Mouse (Mus musculus) limb, embryonic 13.5 days (tissue): ENCODE results near the gene Gm17428. TPM values are rescaled to one million over a fixed set of nuclear protein-coding genes. Genes with fewer than 3 reads are reported as not detected.
A peak's percentile ranks its signal among the peaks of the same experiment; 100 is the strongest.

Source experiments
- ATAC-seq: fragments of 200-750 bp; cut with Nextera tagmentation; 2 replicates; pipeline ENCODE4 v1.8.0; 2017; ENCODE audit warnings: low read depth, moderate number of reproducible peaks, moderate TSS enrichment; ENCODE audit not compliant: low FRiP score
- H3K27ac ChIP-seq: fragments of 300-500 bp; sonication (generic); 2 replicates; pipeline ENCODE4 v1.5.1; 2015; ENCODE audit warnings: inconsistent platforms, mild to moderate bottlenecking, moderate library complexity
- H3K27me3 ChIP-seq: fragments of 300-500 bp; sonication (generic); 2 replicates; pipeline ENCODE4 v1.6.1; 2015; ENCODE audit warnings: mild to moderate bottlenecking, inconsistent platforms
- H3K36me3 ChIP-seq: fragments of 300-500 bp; sonication (generic); 2 replicates; pipeline ENCODE4 v1.6.1; 2015; ENCODE audit warnings: inconsistent platforms, mild to moderate bottlenecking, moderate library complexity
- H3K4me1 ChIP-seq: fragments of 300-500 bp; sonication (generic); 2 replicates; pipeline ENCODE4 v1.6.1; 2015; ENCODE audit warnings: inconsistent platforms
- H3K4me2 ChIP-seq: fragments of 300-500 bp; sonication (generic); replicated peaks from 2 replicates; pipeline ENCODE4 v1.6.1; 2015; ENCODE audit warnings: inconsistent platforms, mild to moderate bottlenecking, moderate library complexity
- H3K4me3 ChIP-seq: fragments of 300-500 bp; sonication (generic); 2 replicates; pipeline ENCODE4 v1.5.1; 2015; ENCODE audit warnings: moderate library complexity, mild to moderate bottlenecking, inconsistent platforms
- H3K9ac ChIP-seq: fragments of 300-500 bp; sonication (generic); 2 replicates; pipeline ENCODE4 v1.6.1; 2015; ENCODE audit warnings: mild to moderate bottlenecking, inconsistent platforms
- H3K9me3 ChIP-seq: fragments of 300-500 bp; sonication (generic); 2 replicates; pipeline ENCODE4 v1.6.1; 2016; ENCODE audit warnings: inconsistent platforms
- WGBS: fragments of 180-500 bp; shearing (Covaris S2); methylation state at CpG from one replicate; pipeline ENCODE4 v1.1.7; 2015; 5-methylcytosine and 5-hydroxymethylcytosine counted together
- polyA plus RNA-seq: library from polyadenylated mRNA; unstranded; fragments of >200 nt; fragmentation: Nextera tagmentation; extraction: Ambion mirVana; gene quantifications from 2 replicates; pipeline ENCODE4 v1.2.1, GENCODE M21; 2015

Gm17428 gene
- polyA plus RNA-seq, 1 experiment from 2014 or later = not detected

DNA sequence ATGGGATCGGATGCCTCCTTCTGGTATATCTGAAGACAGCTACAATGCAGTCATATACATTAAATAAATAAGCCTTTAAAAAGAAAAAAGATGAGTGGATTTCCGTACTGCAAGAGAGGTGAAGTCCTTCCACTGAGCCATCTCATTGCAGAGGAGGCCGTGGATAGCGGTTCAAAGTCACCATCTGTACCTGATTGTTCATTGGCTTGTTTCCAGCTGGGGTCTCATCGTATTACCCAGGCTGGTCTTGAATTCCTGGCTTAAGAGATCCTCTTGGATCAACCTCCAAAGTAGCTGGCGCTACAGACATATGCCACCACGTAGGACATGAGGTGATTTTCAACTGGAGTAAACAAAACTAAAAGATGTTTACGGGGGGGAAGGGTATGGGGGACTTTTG lies 29.2 kb downstream of the Gm17428 start:
- Histone ChIP-seq H3K4me2 (no peak overlapping the region), H3K9me3 (peaks cover 3% of the 10 kb centered on the region; the same call in 1 of the 2 replicates), H3K36me3 (no peaks in the 10 kb centered on the region), H3K27ac (no peak overlapping the region), H3K4me1 (no peaks in the 10 kb centered on the region), H3K9ac (no peak overlapping the region), H3K27me3 (no peaks in the 10 kb centered on the region), H3K4me3 (no peak overlapping the region)
- WGBS = 71% methylated on average over 8 of the region's 8 CpGs
- no peak for ATAC-seq

- Histone ChIP-seq H3K36me3 (no peaks in the 10 kb centered on the region), H3K27ac (no peak overlapping the region)
- 64% methylated on average over 3 of the region's 3 CpGs for WGBS
These were observed 29.8 kb downstream of the Gm17428 start for GRCm38 (mm10) chr14:55006541-55006940.

DNA sequence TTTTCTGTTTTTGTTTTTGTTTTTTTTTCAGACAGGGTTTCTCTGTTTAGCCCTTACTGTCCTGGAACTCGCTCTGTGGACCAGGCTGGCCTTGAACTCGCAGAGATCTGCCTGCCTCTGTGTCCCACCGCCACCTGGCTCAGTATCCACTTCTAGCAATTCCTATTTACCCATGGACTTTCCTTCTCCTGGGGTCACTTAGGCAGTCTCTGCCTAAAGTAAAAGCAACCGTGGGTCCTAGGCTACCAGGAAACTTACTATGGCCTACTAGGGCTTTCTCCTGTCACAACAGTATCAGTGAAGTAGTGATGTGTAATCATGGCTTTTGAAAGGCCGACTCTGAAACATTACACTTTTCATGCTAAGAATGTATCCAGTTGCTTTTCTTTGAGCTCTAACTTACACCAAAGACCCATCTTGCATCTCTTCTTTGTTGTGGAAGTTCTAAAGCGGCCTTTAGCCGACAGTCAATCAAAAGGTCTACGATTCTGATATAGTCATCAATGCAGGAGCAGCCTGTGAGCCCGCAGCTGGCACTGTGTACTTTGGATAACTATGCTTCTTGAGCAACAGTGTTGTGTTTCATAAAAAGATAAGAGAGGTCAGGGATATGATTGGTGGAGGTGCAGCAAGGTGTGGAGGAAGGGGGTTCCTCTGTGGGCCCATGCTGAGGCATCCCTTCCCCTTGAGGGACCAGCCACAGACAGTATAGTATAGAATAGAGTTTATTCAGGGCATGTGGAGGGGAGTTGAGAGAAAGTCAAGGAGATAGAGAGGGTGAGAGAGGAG lies 30.6 kb downstream of the Gm17428 start:
- no peak for ATAC-seq
- no peaks in the 10 kb centered on the region for H3K27me3 ChIP-seq
- H3K4me2 ChIP-seq = no peak overlapping the region
- WGBS = 84% methylated on average over 9 of the region's 9 CpGs
- no peak overlapping the region for H3K9ac ChIP-seq
- no peaks in the 10 kb centered on the region for H3K9me3 ChIP-seq
- no peak overlapping the region for H3K27ac ChIP-seq
- H3K4me1 ChIP-seq = no peaks in the 10 kb centered on the region
- H3K4me3 ChIP-seq = no peak overlapping the region
- H3K36me3 ChIP-seq = no peaks in the 10 kb centered on the region

More at GRCm38 (mm10) chr14:55006541-55006940, 29.8 kb downstream of the Gm17428 start:
- no peaks in the 10 kb centered on the region for H3K27me3 ChIP-seq
- H3K9me3 ChIP-seq = no peaks in the 10 kb centered on the region
- H3K4me2 ChIP-seq = no peak overlapping the region
- no peak for ATAC-seq
- no peak overlapping the region for H3K9ac ChIP-seq
- H3K4me1 ChIP-seq = no peaks in the 10 kb centered on the region
- no peak overlapping the region for H3K4me3 ChIP-seq

- ATAC-seq = no peak
- Histone ChIP-seq H3K36me3 (no peaks in the 10 kb centered on the region), H3K4me3 (no peak overlapping the region), H3K4me1 (no peaks in the 10 kb centered on the region), H3K9ac (no peak overlapping the region), H3K9me3 (no peaks in the 10 kb centered on the region), H3K27ac (no peak overlapping the region), H3K27me3 (no peaks in the 10 kb centered on the region), H3K4me2 (no peak overlapping the region)
- 84% methylated on average over 8 of the region's 8 CpGs for WGBS
These were observed 31.7 kb downstream of the Gm17428 start for GRCm38 (mm10) chr14:55008417-55008816.

DNA sequence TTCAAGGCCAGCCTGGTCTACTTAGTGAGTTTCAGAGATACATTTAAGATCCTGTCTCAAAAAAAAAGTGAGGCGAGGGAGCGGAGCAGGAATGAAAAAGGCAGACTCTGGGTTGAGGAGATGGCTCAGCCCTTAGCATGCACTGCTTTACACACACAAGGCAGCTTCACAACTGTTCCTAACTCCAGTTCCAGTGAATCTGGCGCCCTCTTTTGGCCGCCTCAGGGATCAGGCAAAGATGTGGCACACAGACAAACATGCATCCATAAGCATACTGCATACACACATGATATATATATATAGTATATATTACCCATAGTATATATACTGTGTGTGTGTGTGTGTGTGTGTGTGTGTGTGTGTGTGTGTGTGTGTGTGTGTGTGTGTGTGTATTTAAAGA lies 34.4 kb downstream of the Gm17428 start:
- H3K4me1 ChIP-seq = 0 out of 2 replicates have a peak, but pooled peaks cover 2% of the 10 kb centered on the region
- ATAC-seq = no peak
- H3K9me3 ChIP-seq = no peaks in the 10 kb centered on the region
- H3K27me3 ChIP-seq = no peaks in the 10 kb centered on the region
- 57% methylated on average over 4 of the region's 4 CpGs for WGBS
- H3K9ac ChIP-seq = no peak overlapping the region
- H3K4me3 ChIP-seq = no peak overlapping the region
- no peak overlapping the region for H3K4me2 ChIP-seq
- no peaks in the 10 kb centered on the region for H3K36me3 ChIP-seq
- no peak overlapping the region for H3K27ac ChIP-seq

GRCm38 (mm10) chr14:55014591-55014990 lies 37.9 kb downstream of the Gm17428 start:
- no peaks in the 10 kb centered on the region for H3K27me3 ChIP-seq
- no peaks in the 10 kb centered on the region for H3K9me3 ChIP-seq
- peak overlapping the region; percentile 53 for H3K4me3 ChIP-seq
- H3K4me1 ChIP-seq = peaks cover 11% of the 10 kb centered on the region
- peak overlapping the region; percentile 94 for H3K27ac ChIP-seq
- under 1% methylated on average over 27 of the region's 27 CpGs for WGBS
- peak overlapping the region; percentile 77 for H3K9ac ChIP-seq
- peak; percentile 45 for ATAC-seq
- H3K36me3 ChIP-seq = peaks cover 16% of the 10 kb centered on the region
- peak overlapping the region; percentile 70 for H3K4me2 ChIP-seq

DNA sequence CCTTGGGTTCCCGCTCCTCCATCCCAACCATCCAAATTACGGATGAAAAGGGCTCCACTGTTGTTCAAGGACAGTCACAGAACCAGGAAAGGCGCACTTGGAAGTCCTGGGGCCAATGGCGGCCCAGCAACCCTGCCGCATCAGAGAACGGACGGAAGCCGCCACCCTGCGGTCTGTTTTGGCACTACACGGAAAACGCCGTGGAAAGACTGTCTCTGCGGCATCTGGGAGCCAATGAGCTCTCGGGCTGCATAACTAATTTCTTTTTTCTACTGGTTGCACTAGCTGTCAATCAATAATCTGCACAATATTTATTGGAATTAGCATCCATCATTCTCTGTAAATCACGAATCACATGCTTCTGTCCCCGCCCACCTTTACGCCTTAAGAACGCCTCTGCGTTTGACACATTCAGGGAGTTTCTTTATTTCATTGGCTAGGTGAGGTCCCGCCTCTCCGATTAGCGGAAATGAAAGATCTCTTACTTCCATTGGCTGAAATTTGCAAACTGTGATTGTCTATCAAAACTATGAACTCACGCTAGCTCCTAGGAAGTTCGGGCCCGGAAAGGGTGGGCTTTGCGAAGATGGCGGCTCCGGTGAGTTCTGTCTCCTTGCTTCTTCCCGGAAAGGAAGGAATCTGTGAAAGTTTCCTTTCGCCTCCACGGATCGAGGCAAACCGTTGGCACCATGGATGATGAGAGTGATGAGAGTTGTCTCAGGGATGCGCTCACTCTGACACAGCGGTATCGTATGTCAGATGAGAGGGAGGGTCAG lies 38.4 kb downstream of the Gm17428 start, which contains the start of gene Ngdn:
Gene Ngdn (plus strand): TSS at position 464 of the 776 bp plus-strand sequence.
- Histone ChIP-seq H3K4me1 (peaks cover 11% of the 10 kb centered on the region), H3K4me2 (peak within 1 kb of the TSS; percentile 71), H3K9me3 (no peaks in the 10 kb centered on the region), H3K27me3 (no peaks in the 10 kb centered on the region), H3K27ac (peak within 1 kb of the TSS; percentile 94), H3K4me3 (peak within 1 kb of the TSS; percentile 82), H3K36me3 (peaks cover 19% of the 10 kb centered on the region), H3K9ac (peak within 1 kb of the TSS; percentile 81)
- WGBS = under 1% methylated on average over 36 of the region's 36 CpGs
- ATAC-seq = peak; percentile 96

GRCm38 (mm10) chr14:55015767-55016111 lies 39.0 kb downstream of the Gm17428 start:
- peak overlapping the region; percentile 81 for H3K9ac ChIP-seq
- under 1% methylated on average over 17 of the region's 17 CpGs for WGBS
- ATAC-seq = no peak
- peak overlapping the region; percentile 65; the same call in 1 of the 2 replicates for H3K27ac ChIP-seq
- no peaks in the 10 kb centered on the region for H3K27me3 ChIP-seq
- no peaks in the 10 kb centered on the region for H3K9me3 ChIP-seq
- H3K4me1 ChIP-seq = peaks cover 11% of the 10 kb centered on the region
- peaks cover 25% of the 10 kb centered on the region for H3K36me3 ChIP-seq
- peak overlapping the region; percentile 82 for H3K4me3 ChIP-seq
- H3K4me2 ChIP-seq = peak overlapping the region; percentile 71

- no peak overlapping the region for H3K9ac ChIP-seq
- no peak overlapping the region for H3K27ac ChIP-seq
- ATAC-seq = no peak
- H3K4me1 ChIP-seq = peaks cover 11% of the 10 kb centered on the region
- WGBS = 92% methylated on average over 16 of the region's 16 CpGs
- no peaks in the 10 kb centered on the region for H3K9me3 ChIP-seq
- H3K27me3 ChIP-seq = no peaks in the 10 kb centered on the region
- H3K4me3 ChIP-seq = no peak overlapping the region
- H3K36me3 ChIP-seq = peaks cover 36% of the 10 kb centered on the region
- no peak overlapping the region for H3K4me2 ChIP-seq
These were observed 40.1 kb downstream of the Gm17428 start for GRCm38 (mm10) chr14:55016876-55017275.

GRCm38 (mm10) chr14:55020394-55020793 lies 43.7 kb downstream of the Gm17428 start:
- ATAC-seq = no peak
- peaks cover 69% of the 10 kb centered on the region for H3K36me3 ChIP-seq
- H3K9ac ChIP-seq = no peak overlapping the region
- peaks cover 11% of the 10 kb centered on the region for H3K4me1 ChIP-seq
- no peak overlapping the region for H3K27ac ChIP-seq
- H3K9me3 ChIP-seq = no peaks in the 10 kb centered on the region
- H3K27me3 ChIP-seq = no peaks in the 10 kb centered on the region
- no peak overlapping the region for H3K4me3 ChIP-seq
- H3K4me2 ChIP-seq = no peak overlapping the region
- 91% methylated on average over 9 of the region's 9 CpGs for WGBS

DNA sequence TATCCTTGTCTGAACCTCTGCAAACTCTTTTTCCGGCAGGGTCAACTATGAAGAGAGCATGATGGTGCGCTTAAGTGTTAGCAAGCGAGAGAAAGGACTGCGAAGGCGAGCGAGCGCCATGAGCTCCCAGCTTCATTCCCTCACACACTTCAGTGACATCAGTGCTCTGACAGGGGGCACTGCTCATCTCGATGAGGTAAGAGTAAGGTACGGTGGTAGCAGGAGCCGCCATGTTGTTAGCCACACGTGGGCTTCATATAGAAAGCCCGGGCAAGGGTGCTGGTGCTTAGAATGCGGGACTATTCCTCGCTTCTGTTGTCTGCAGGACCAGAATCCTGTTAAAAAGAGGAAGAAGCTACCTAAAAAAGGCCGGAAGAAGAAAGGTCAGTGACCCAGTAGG lies 46.3 kb downstream of the Gm17428 start:
- WGBS = 94% methylated on average over 15 of the region's 15 CpGs

GRCm38 (mm10) chr14:55024236-55024635 lies 47.5 kb downstream of the Gm17428 start:
- H3K9me3 ChIP-seq = no peaks in the 10 kb centered on the region
- peaks cover 20% of the 10 kb centered on the region for H3K4me1 ChIP-seq
- H3K4me3 ChIP-seq = no peak overlapping the region
- no peak overlapping the region for H3K27ac ChIP-seq
- 60% methylated on average over 7 of the region's 7 CpGs for WGBS
- no peak overlapping the region for H3K9ac ChIP-seq
- no peak overlapping the region for H3K4me2 ChIP-seq
- ATAC-seq = no peak
- H3K36me3 ChIP-seq = peaks cover 59% of the 10 kb centered on the region
- no peaks in the 10 kb centered on the region for H3K27me3 ChIP-seq

More for the DNA sequence above, 46.3 kb downstream of the Gm17428 start:
- no peak overlapping the region for H3K27ac ChIP-seq
- no peak for ATAC-seq
- H3K4me3 ChIP-seq = no peak overlapping the region
- peaks cover 63% of the 10 kb centered on the region for H3K36me3 ChIP-seq
- H3K9ac ChIP-seq = no peak overlapping the region
- no peak overlapping the region for H3K4me2 ChIP-seq
- H3K27me3 ChIP-seq = no peaks in the 10 kb centered on the region
- H3K4me1 ChIP-seq = peaks cover 8% of the 10 kb centered on the region
- no peaks in the 10 kb centered on the region for H3K9me3 ChIP-seq
